Mouse (Mus musculus) heart, postnatal 25 days (tissue): ENCODE measurements around the gene Acacb. TPM values are rescaled to one million over a fixed set of nuclear protein-coding genes. Genes with fewer than 3 reads are reported as not detected.

Experiments used
- DNase-seq: peaks from one replicate; pipeline ENCODE4 v3.0.0; 2022; ENCODE audit warnings: low spot score
- intact Hi-C: fragments of 180-260 bp; cut with DNase I; formaldehyde crosslinking; loops from one replicate; pipeline ENCODE4 v1.15.1; 2025
- total RNA-seq, 2 experiments: library from RNA; stranded (reverse); gene quantifications; 2 replicates each; pipeline ENCODE4 v1.2.3; 2021

Acacb gene
- total RNA-seq, 2 experiments from 2014 or later, result 182 to 193 TPM

- intact Hi-C loops, result no loop called here
- DNase-seq, result no peak
These were observed 142.5 kb downstream of the Acacb start, which contains the start of gene Myo1h for GRCm38 (mm10) chr5:114288874-114289273. TSS of gene Myo1h (plus strand) at chr5:114289166.

- DNase-seq, result no peak
- intact Hi-C loops, result no loop called here
These were observed 143.7 kb downstream of the Acacb start for GRCm38 (mm10) chr5:114290004-114290403.

GRCm38 (mm10) chr5:114296693-114297631 is 150.6 kb downstream of the Acacb start:
- intact Hi-C loops, result no loop called here
- peak; percentile 27 for DNase-seq

GRCm38 (mm10) chr5:114298212-114298894 is 152.0 kb downstream of the Acacb start:
- no peak for DNase-seq

GRCm38 (mm10) chr5:114299156-114299855 is 153.0 kb downstream of the Acacb start:
- DNase-seq, result no peak
- intact Hi-C loops, result no loop called here

More at GRCm38 (mm10) chr5:114298212-114298894, 152.0 kb downstream of the Acacb start:
- intact Hi-C loops, result no loop called here

GRCm38 (mm10) chr5:114299883-114300610 is 153.7 kb downstream of the Acacb start:
- intact Hi-C loops, result no loop called here
- no peak for DNase-seq

Other genes starting within 250 kb of the Acacb start
- 10 to 100 TPM; 34.5 to 35.2 TPM for gene Coro1c, start 237.8 kb upstream of the Acacb start, total RNA-seq
- 10 to 100 TPM; 13.4 to 16.9 TPM for gene Ssh1, start 152.6 kb upstream of the Acacb start, total RNA-seq
- not detected for gene Dao, start 142.8 kb upstream of the Acacb start, total RNA-seq
- gene Usp30, start 81.1 kb upstream of the Acacb start, total RNA-seq, result 10 to 100 TPM in 1 of 2 experiments, 1 to 10 TPM in 1; 9.9 to 11.1 TPM
- not detected for gene Svop, start 55.0 kb upstream of the Acacb start, total RNA-seq
- 1 to 10 TPM in 1 of 2 experiments, under 1 TPM in 1; 0.83 to 1.4 TPM for gene Alkbh2, start 18.3 kb upstream of the Acacb start, total RNA-seq
- gene Ung, start 16.1 kb upstream of the Acacb start, total RNA-seq, result 10 to 100 TPM; 29.7 to 32.3 TPM
- not detected for gene Foxn4, start 127.3 kb downstream of the Acacb start, total RNA-seq
- gene Myo1h, start 142.6 kb downstream of the Acacb start, total RNA-seq, result not detected
- gene Kctd10, start 234.0 kb downstream of the Acacb start, total RNA-seq, result 10 to 100 TPM; 52.2 to 55.0 TPM
- 10 to 100 TPM; 85.4 to 93.5 TPM for gene Ube3b, start 234.1 kb downstream of the Acacb start, total RNA-seq